Mouse (Mus musculus) urinary bladder, postnatal 0 days (tissue): ENCODE results near the gene Foxred1. TPM values are rescaled to one million over a fixed set of nuclear protein-coding genes. Genes with fewer than 3 reads are reported as not detected.

Experiments
- polyA plus RNA-seq: library from polyadenylated mRNA; unstranded; fragments of >200 nt; fragmentation: Nextera tagmentation; extraction: Ambion mirVana; gene quantifications from 2 replicates; pipeline ENCODE4 v1.2.1, GENCODE M21; 2015

Foxred1 gene
- 29.2 and 29.3 TPM in 2 replicates for polyA plus RNA-seq

GRCm38 (mm10) chr9:35210542-35211474 lies at the start of gene Foxred1:
TSS of gene Foxred1 (minus strand) at chr9:35211055.

GRCm38 (mm10) chr9:35199772-35200471 lies 10.9 kb downstream of the Foxred1 start, which contains the start of the genes Srpr and Tirap:
TSS of gene Srpr (plus strand) at chr9:35200175.
TSS of gene Tirap (minus strand) at chr9:35200291.

GRCm38 (mm10) chr9:35175251-35176123 lies 35.4 kb downstream of the Foxred1 start, which contains the start of gene Dcps:
TSS of gene Dcps (minus strand) at chr9:35176061.

Other genes with a start within 250 kb of the Foxred1 start
- gene St3gal4, start 91.8 kb downstream of the Foxred1 start, polyA plus RNA-seq: 12.6 and 14.1 TPM in 2 replicates
- gene Dcps, start 35.0 kb downstream of the Foxred1 start, polyA plus RNA-seq: 26.6 and 30.2 TPM in 2 replicates
- gene Srpr, start 10.9 kb downstream of the Foxred1 start, polyA plus RNA-seq: 90.2 and 97.6 TPM in 2 replicates
- gene Tirap, start 10.8 kb downstream of the Foxred1 start, polyA plus RNA-seq: 9.6 and 10.0 TPM in 2 replicates
- 14.3 and 15.9 TPM in 2 replicates for gene Fam118b, start 56.8 kb upstream of the Foxred1 start, polyA plus RNA-seq
- gene Rpusd4, start 56.8 kb upstream of the Foxred1 start, polyA plus RNA-seq: 11.2 and 13.3 TPM in 2 replicates
- 3.1 and 3.9 TPM in 2 replicates for gene Cdon, start 210.1 kb upstream of the Foxred1 start, polyA plus RNA-seq